Comparison of ENCODE assay signal across 8 mouse cellular contexts in genomic region chr11:102761309-102762210, GRCm38 (mm10). TPM values are rescaled to one million over a fixed set of nuclear protein-coding genes. Genes with fewer than 3 reads are reported as not detected.
DNase-seq lines count a peak whose midpoint lies in the region; ATAC-seq and TF ChIP-seq lines count a peak whose summit lies in the region.

Adam11 (plus strand) TSS chr11:102761439.

- H3K36me3 ChIP-seq in lung, postnatal 0 days (ENCODE audit: insufficient read depth, low read length): no peaks in the 10 kb centered on the region
- no peaks in the 10 kb centered on the region for H3K36me3 ChIP-seq in hindbrain, embryonic 10.5 days
- H3K36me3 ChIP-seq in liver, embryonic 12.5 days: no peaks in the 10 kb centered on the region

- WGBS in lung, postnatal 0 days: 2% methylated on average over 34 of the region's 76 CpGs
- 1% methylated on average over 69 of the region's 76 CpGs for WGBS in hindbrain, embryonic 10.5 days
- WGBS in liver, embryonic 12.5 days (ENCODE audit: insufficient replicate concordance): 1% methylated on average over 39 of the region's 76 CpGs

- peak within 1 kb of the TSS; percentile 99 for H3K4me2 ChIP-seq in lung, postnatal 0 days (replicated peaks; ENCODE audit: low read depth, low read length)
- peak within 1 kb of the TSS; percentile 79 for H3K4me2 ChIP-seq in liver, embryonic 12.5 days

- 0 out of 2 replicates have a peak within 1 kb of the TSS, but pooled peaks have one; percentile 16 for H3K9ac ChIP-seq in lung, postnatal 0 days (replicated peaks; ENCODE audit: low read depth)
- no peak within 1 kb of the TSS for H3K9ac ChIP-seq in liver, embryonic 12.5 days

- H3K27ac ChIP-seq in lung, postnatal 0 days (ENCODE audit: low read length): no peak within 1 kb of the TSS
- peak within 1 kb of the TSS; percentile 85 for H3K27ac ChIP-seq in hindbrain, embryonic 10.5 days
- H3K27ac ChIP-seq in liver, embryonic 12.5 days: no peak within 1 kb of the TSS

- DNase-seq in embryo, embryonic 11 days: peak; percentile 65
- no peak for DNase-seq in embryo, embryonic 10.5 days (ENCODE audit: low spot score)
- no peak for DNase-seq in lung, postnatal 0 days (ENCODE audit: low spot score)
- no peak for DNase-seq in lung, adult 18-20 months
- peak; percentile 49 for DNase-seq in hindbrain, embryonic 10.5 days (ENCODE audit: low spot score)
- DNase-seq in thymus, postnatal 0 days (ENCODE audit: low spot score): peak; percentile 16
- DNase-seq in yolk sac, embryonic 10.5 days (ENCODE audit: low spot score): no peak

- 0 out of 2 replicates have a peak, but pooled peaks cover 4% of the 10 kb centered on the region for H3K27me3 ChIP-seq in lung, postnatal 0 days (replicated peaks; ENCODE audit: insufficient read depth, low read length)
- peaks cover 77% of the 10 kb centered on the region for H3K27me3 ChIP-seq in hindbrain, embryonic 10.5 days (ENCODE audit: insufficient read depth, poor library complexity, severe bottlenecking)
- peaks cover 84% of the 10 kb centered on the region for H3K27me3 ChIP-seq in liver, embryonic 12.5 days (replicated peaks)

- H3K9me3 ChIP-seq in lung, postnatal 0 days (ENCODE audit: low read length): no peaks in the 10 kb centered on the region
- no peaks in the 10 kb centered on the region for H3K9me3 ChIP-seq in hindbrain, embryonic 10.5 days
- H3K9me3 ChIP-seq in liver, embryonic 12.5 days (replicated peaks): no peaks in the 10 kb centered on the region

- ATAC-seq in lung, postnatal 0 days: peak; percentile 40
- no peak for ATAC-seq in liver, embryonic 12.5 days

- TF ChIP-seq CTCF in lung, postnatal 0 days (IDR thresholded peaks at IDR 0.05): no peak

- H3K4me3 ChIP-seq in lung, postnatal 0 days (ENCODE audit: low read depth, low read length): peak within 1 kb of the TSS; percentile 53
- H3K4me3 ChIP-seq in hindbrain, embryonic 10.5 days: peak within 1 kb of the TSS; percentile 82
- peak within 1 kb of the TSS; percentile 52 for H3K4me3 ChIP-seq in liver, embryonic 12.5 days

- TF ChIP-seq EP300 in lung, postnatal 0 days (IDR thresholded peaks at IDR 0.05): no peak

- H3K4me1 ChIP-seq in lung, postnatal 0 days (ENCODE audit: insufficient read depth, low read depth, low read length): no peaks in the 10 kb centered on the region
- peaks cover 46% of the 10 kb centered on the region for H3K4me1 ChIP-seq in hindbrain, embryonic 10.5 days (replicated peaks)
- peaks cover 9% of the 10 kb centered on the region for H3K4me1 ChIP-seq in liver, embryonic 12.5 days

RNA-seq across cellular contexts. Expression of gene Adam11, which starts in this region (rescaled TPM):
- 0.78 and 1.8 TPM in 2 replicates for polyA plus RNA-seq in lung, postnatal 0 days (2015; fragmentation: Nextera tagmentation; extraction: Ambion mirVana)
- polyA plus RNA-seq in hindbrain, embryonic 10.5 days (2016; fragmentation: Nextera tagmentation; extraction: Ambion mirVana): 14.6 and 22.6 TPM in 2 replicates
- 0.48 and 0.71 TPM in 2 replicates for polyA plus RNA-seq in liver, embryonic 12.5 days (2016; fragmentation: Nextera tagmentation; extraction: Ambion mirVana)
- polyA plus RNA-seq in thymus, postnatal 0 days (2015; fragmentation: Nextera tagmentation; extraction: Ambion mirVana): 1.4 and 1.7 TPM in 2 replicates

Comparison
In these comparisons a context has a peak if more than half of its experiments do, and no peak if none do; other contexts are left out.
1. DNase-seq: peak in embryo, embryonic 11 days (single experiment), hindbrain, embryonic 10.5 days (single experiment) and thymus, postnatal 0 days (single experiment); none in embryo, embryonic 10.5 days (single experiment), lung, postnatal 0 days (single experiment), lung, adult 18-20 months (0 of 2) and yolk sac, embryonic 10.5 days (single experiment).
2. Peak in every context shown above with its lines, with median percentiles within 50 percentile points of each other: H3K4me3 ChIP-seq.